Mouse (Mus musculus) kidney, embryonic 15.5 days (tissue): ENCODE results near the gene Shank3. TPM values are rescaled to one million over a fixed set of nuclear protein-coding genes. Genes with fewer than 3 reads are reported as not detected.

Experiments used
- ATAC-seq: fragments of 200-750 bp; cut with Nextera tagmentation; replicated peaks from 2 replicates; pipeline ENCODE4 v1.8.0; 2017; ENCODE audit warnings: moderate TSS enrichment; ENCODE audit not compliant: low FRiP score
- H3K27ac ChIP-seq: fragments of 300-500 bp; sonication (generic); 2 replicates; pipeline ENCODE4 v1.5.1; 2015; ENCODE audit warnings: mild to moderate bottlenecking, inconsistent platforms
- H3K27me3 ChIP-seq: fragments of 300-500 bp; sonication (generic); 2 replicates; pipeline ENCODE4 v1.6.1; 2015; ENCODE audit warnings: inconsistent platforms
- H3K36me3 ChIP-seq: fragments of 300-500 bp; sonication (generic); 2 replicates; pipeline ENCODE4 v1.6.1; 2015; ENCODE audit warnings: inconsistent platforms
- H3K4me1 ChIP-seq: fragments of 300-500 bp; sonication (generic); 2 replicates; pipeline ENCODE4 v1.6.1; 2015; ENCODE audit warnings: inconsistent platforms
- H3K4me2 ChIP-seq: fragments of 300-500 bp; sonication (generic); 2 replicates; pipeline ENCODE4 v1.6.1; 2015; ENCODE audit warnings: moderate library complexity, mild to moderate bottlenecking, inconsistent platforms
- H3K4me3 ChIP-seq: fragments of 300-500 bp; sonication (generic); replicated peaks from 2 replicates; pipeline ENCODE4 v1.5.1; 2015; ENCODE audit warnings: mild to moderate bottlenecking, inconsistent platforms
- H3K9ac ChIP-seq: fragments of 300-500 bp; sonication (generic); 2 replicates; pipeline ENCODE4 v1.6.1; 2015; ENCODE audit warnings: mild to moderate bottlenecking, inconsistent platforms
- H3K9me3 ChIP-seq: fragments of 300-500 bp; sonication (generic); replicated peaks from 2 replicates; pipeline ENCODE4 v1.6.1; 2016; ENCODE audit warnings: inconsistent platforms
- WGBS: fragments of 180-500 bp; shearing (Covaris S2); methylation state at CpG from one replicate; pipeline ENCODE4 v1.1.7; 2015; ENCODE audit warnings: mixed read lengths; 5-methylcytosine and 5-hydroxymethylcytosine counted together
- polyA plus RNA-seq: library from polyadenylated mRNA; unstranded; fragments of >200 nt; fragmentation: Nextera tagmentation; extraction: Ambion mirVana; gene quantifications from 2 replicates; pipeline ENCODE4 v1.2.1, GENCODE M21; 2015

Shank3 gene
- polyA plus RNA-seq, 1 experiment from 2014 or later: 2.2 TPM

- Histone ChIP-seq H3K27ac (no peak overlapping the region), H3K9ac (peak overlapping the region; percentile 46), H3K4me3 (peak overlapping the region; percentile 44), H3K36me3 (peaks cover 25% of the 10 kb centered on the region), H3K4me2 (peak overlapping the region; percentile 84), H3K9me3 (no peaks in the 10 kb centered on the region), H3K27me3 (peaks cover 29% of the 10 kb centered on the region), H3K4me1 (peaks cover 18% of the 10 kb centered on the region)
- ATAC-seq: peak; percentile 85
- WGBS: 17% methylated on average over 58 of the region's 58 CpGs
Measured at GRCm38 (mm10) chr15:89547824-89548601, 48.6 kb downstream of the Shank3 start.

GRCm38 (mm10) chr15:89548837-89549236 lies 49.4 kb downstream of the Shank3 start:
- Histone ChIP-seq H3K4me2 (peak overlapping the region; percentile 84), H3K4me3 (peak overlapping the region; percentile 44), H3K27me3 (peaks cover 29% of the 10 kb centered on the region), H3K9me3 (no peaks in the 10 kb centered on the region), H3K4me1 (peaks cover 18% of the 10 kb centered on the region), H3K36me3 (peaks cover 18% of the 10 kb centered on the region), H3K9ac (no peak overlapping the region), H3K27ac (no peak overlapping the region)
- WGBS: 39% methylated on average over 11 of the region's 11 CpGs
- peak; percentile 18; the same call in 1 of the 2 replicates for ATAC-seq

GRCm38 (mm10) chr15:89550506-89550905 lies 51.1 kb downstream of the Shank3 start:
- Histone ChIP-seq H3K4me1 (peaks cover 25% of the 10 kb centered on the region), H3K36me3 (peaks cover 13% of the 10 kb centered on the region), H3K4me2 (no peak overlapping the region), H3K9me3 (no peaks in the 10 kb centered on the region), H3K27ac (no peak overlapping the region), H3K9ac (no peak overlapping the region), H3K4me3 (no peak overlapping the region), H3K27me3 (peaks cover 29% of the 10 kb centered on the region)
- WGBS: 89% methylated on average over 8 of the region's 8 CpGs
- no peak for ATAC-seq

GRCm38 (mm10) chr15:89551733-89552132 lies 52.3 kb downstream of the Shank3 start:
- Histone ChIP-seq H3K4me1 (peaks cover 32% of the 10 kb centered on the region), H3K9ac (no peak overlapping the region), H3K27me3 (peaks cover 38% of the 10 kb centered on the region), H3K36me3 (peaks cover 10% of the 10 kb centered on the region; the same call in 1 of the 2 replicates), H3K9me3 (no peaks in the 10 kb centered on the region), H3K4me2 (no peak overlapping the region), H3K4me3 (no peak overlapping the region), H3K27ac (no peak overlapping the region)
- no peak for ATAC-seq
- 87% methylated on average over 1 of the region's 1 CpGs for WGBS

DNA sequence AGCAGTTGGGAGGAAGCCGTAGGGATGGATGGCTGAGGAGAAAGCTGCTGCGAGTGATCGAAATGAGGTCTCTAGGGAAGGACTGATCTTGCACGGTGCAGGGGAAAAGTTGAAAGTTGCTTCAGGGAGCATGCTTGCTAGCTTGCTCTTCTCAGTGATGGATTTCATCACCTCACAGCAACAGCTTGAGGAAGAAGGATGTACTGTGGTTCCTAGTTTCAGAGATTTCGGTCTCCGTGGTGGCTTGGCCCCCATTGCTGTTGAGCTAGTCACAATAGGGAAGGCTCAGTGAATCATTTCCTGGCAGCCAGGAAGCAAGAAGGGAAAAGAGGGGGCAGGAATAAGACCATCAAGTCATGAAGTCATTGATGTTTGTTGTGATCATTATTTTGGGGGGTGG lies 56.2 kb downstream of the Shank3 start:
- Histone ChIP-seq H3K4me1 (peaks cover 39% of the 10 kb centered on the region), H3K9ac (no peak overlapping the region), H3K4me2 (no peak overlapping the region), H3K27me3 (peaks cover 43% of the 10 kb centered on the region), H3K27ac (no peak overlapping the region), H3K4me3 (no peak overlapping the region), H3K9me3 (no peaks in the 10 kb centered on the region), H3K36me3 (0 out of 2 replicates have a peak, but pooled peaks cover 3% of the 10 kb centered on the region)
- no peak for ATAC-seq
- 86% methylated on average over 6 of the region's 6 CpGs for WGBS

- H3K4me1 ChIP-seq: peaks cover 39% of the 10 kb centered on the region
- H3K4me3 ChIP-seq: peak overlapping the region; percentile 37
- H3K36me3 ChIP-seq: no peaks in the 10 kb centered on the region
- H3K27ac ChIP-seq: no peak overlapping the region
- no peaks in the 10 kb centered on the region for H3K9me3 ChIP-seq
- ATAC-seq: peak; percentile 38; the same call in 1 of the 2 replicates
- H3K4me2 ChIP-seq: peak overlapping the region; percentile 61
- H3K27me3 ChIP-seq: peaks cover 41% of the 10 kb centered on the region
- no peak overlapping the region for H3K9ac ChIP-seq
- WGBS: 23% methylated on average over 23 of the region's 23 CpGs
Measured at GRCm38 (mm10) chr15:89556401-89557178, 57.2 kb downstream of the Shank3 start.

GRCm38 (mm10) chr15:89557179-89557995 lies 58.0 kb downstream of the Shank3 start:
- WGBS: 14% methylated on average over 40 of the region's 40 CpGs
- Histone ChIP-seq H3K9me3 (no peaks in the 10 kb centered on the region), H3K9ac (no peak overlapping the region), H3K4me1 (peaks cover 39% of the 10 kb centered on the region), H3K36me3 (no peaks in the 10 kb centered on the region), H3K4me2 (peak overlapping the region; percentile 61), H3K27ac (no peak overlapping the region), H3K4me3 (peak overlapping the region; percentile 37), H3K27me3 (peaks cover 41% of the 10 kb centered on the region)
- peak; percentile 11; the same call in 1 of the 2 replicates for ATAC-seq

DNA sequence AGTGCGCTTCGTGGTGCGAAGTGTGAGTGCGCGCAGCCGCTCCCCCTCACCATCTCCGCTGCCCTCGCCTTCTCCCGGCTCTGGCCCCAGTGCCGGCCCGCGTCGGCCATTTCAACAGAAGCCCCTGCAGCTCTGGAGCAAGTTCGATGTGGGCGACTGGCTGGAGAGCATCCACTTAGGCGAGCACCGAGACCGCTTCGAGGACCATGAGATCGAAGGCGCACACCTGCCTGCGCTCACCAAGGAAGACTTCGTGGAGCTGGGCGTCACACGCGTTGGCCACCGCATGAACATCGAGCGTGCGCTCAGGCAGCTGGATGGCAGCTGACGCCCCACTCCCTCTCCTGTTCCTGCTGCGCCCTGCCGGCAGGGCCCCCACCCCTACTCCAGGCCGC lies 58.6 kb downstream of the Shank3 start:
- Histone ChIP-seq H3K9ac (no peak overlapping the region), H3K27ac (no peak overlapping the region), H3K4me1 (peaks cover 39% of the 10 kb centered on the region), H3K4me2 (peak overlapping the region; percentile 61), H3K4me3 (peak overlapping the region; percentile 37), H3K9me3 (no peaks in the 10 kb centered on the region), H3K36me3 (no peaks in the 10 kb centered on the region), H3K27me3 (peaks cover 41% of the 10 kb centered on the region)
- peak; percentile 13; the same call in 1 of the 2 replicates for ATAC-seq
- 11% methylated on average over 34 of the region's 34 CpGs for WGBS

- Histone ChIP-seq H3K27me3 (peaks cover 41% of the 10 kb centered on the region), H3K27ac (no peak overlapping the region), H3K4me1 (peaks cover 38% of the 10 kb centered on the region), H3K9me3 (no peaks in the 10 kb centered on the region), H3K9ac (no peak overlapping the region), H3K36me3 (no peaks in the 10 kb centered on the region), H3K4me2 (no peak overlapping the region), H3K4me3 (no peak overlapping the region)
- 42% methylated on average over 10 of the region's 10 CpGs for WGBS
- ATAC-seq: 0 out of 2 replicates have a peak, but pooled peaks have one; percentile 9
Measured at GRCm38 (mm10) chr15:89559202-89559731, 59.8 kb downstream of the Shank3 start.

- ATAC-seq: no peak
- H3K36me3 ChIP-seq: no peaks in the 10 kb centered on the region
- no peak within 1 kb of the TSS for H3K4me3 ChIP-seq
- 67% methylated on average over 6 of the region's 6 CpGs for WGBS
- no peaks in the 10 kb centered on the region for H3K4me1 ChIP-seq
- H3K9ac ChIP-seq: no peak within 1 kb of the TSS
- no peaks in the 10 kb centered on the region for H3K27me3 ChIP-seq
- H3K4me2 ChIP-seq: no peak within 1 kb of the TSS
- H3K27ac ChIP-seq: no peak within 1 kb of the TSS
- H3K9me3 ChIP-seq: no peaks in the 10 kb centered on the region
Measured at GRCm38 (mm10) chr15:89568114-89568513, 68.7 kb downstream of the Shank3 start, which contains the start of gene Acr. TSS of gene Acr (plus strand) at chr15:89568326.

- WGBS: 66% methylated on average over 8 of the region's 8 CpGs
- no peak overlapping the region for H3K9ac ChIP-seq
- no peaks in the 10 kb centered on the region for H3K36me3 ChIP-seq
Measured at GRCm38 (mm10) chr15:89572147-89572546, 72.7 kb downstream of the Shank3 start.

More at GRCm38 (mm10) chr15:89572147-89572546, 72.7 kb downstream of the Shank3 start:
- no peaks in the 10 kb centered on the region for H3K27me3 ChIP-seq
- H3K4me1 ChIP-seq: no peaks in the 10 kb centered on the region
- no peaks in the 10 kb centered on the region for H3K9me3 ChIP-seq
- no peak overlapping the region for H3K27ac ChIP-seq
- H3K4me3 ChIP-seq: no peak overlapping the region
- ATAC-seq: no peak
- no peak overlapping the region for H3K4me2 ChIP-seq
